Mouse (Mus musculus) heart, postnatal 25 days (tissue): ENCODE results near the gene Gm3486. TPM values are rescaled to one million over a fixed set of nuclear protein-coding genes. Genes with fewer than 3 reads are reported as not detected.
"Not testable (repeated sequence)": the region's sequence is repeated elsewhere in the genome, so short reads cannot be mapped to it uniquely, and the experiment has no call there.

Source experiments
- DNase-seq: peaks from one replicate; pipeline ENCODE4 v3.0.0; 2022; ENCODE audit warnings: low spot score
- intact Hi-C: fragments of 180-260 bp; cut with DNase I; formaldehyde crosslinking; loops from one replicate; pipeline ENCODE4 v1.15.1; 2025
- total RNA-seq, 2 experiments: library from RNA; stranded (reverse); gene quantifications; 2 replicates each; pipeline ENCODE4 v1.2.3; 2021

Gene Gm3486
- total RNA-seq, result not detected

DNA sequence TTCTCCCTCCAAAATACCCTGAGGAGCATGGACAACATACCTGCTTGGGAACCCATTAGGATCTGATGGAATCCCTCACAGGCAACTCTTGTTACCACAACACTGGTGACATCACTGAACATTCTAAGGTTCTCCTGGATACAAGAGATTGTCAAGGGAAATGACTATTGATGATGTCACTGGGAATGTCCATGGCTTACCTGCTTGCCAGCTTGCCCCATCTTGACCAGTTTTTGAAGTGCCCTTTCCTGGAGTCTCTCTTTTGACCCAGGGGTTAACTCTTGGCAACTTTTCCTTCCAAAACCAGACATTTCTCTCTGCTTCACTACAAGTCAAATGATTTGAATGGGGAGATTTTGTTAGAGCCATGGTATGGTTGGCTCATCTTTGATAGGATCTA lies at the start of gene Gm3486:
Gene Gm3486, minus strand, starts transcription at position 101 of the 400 bp plus-strand sequence.
- intact Hi-C loops, DNase-seq: not testable (repeated sequence)

DNA sequence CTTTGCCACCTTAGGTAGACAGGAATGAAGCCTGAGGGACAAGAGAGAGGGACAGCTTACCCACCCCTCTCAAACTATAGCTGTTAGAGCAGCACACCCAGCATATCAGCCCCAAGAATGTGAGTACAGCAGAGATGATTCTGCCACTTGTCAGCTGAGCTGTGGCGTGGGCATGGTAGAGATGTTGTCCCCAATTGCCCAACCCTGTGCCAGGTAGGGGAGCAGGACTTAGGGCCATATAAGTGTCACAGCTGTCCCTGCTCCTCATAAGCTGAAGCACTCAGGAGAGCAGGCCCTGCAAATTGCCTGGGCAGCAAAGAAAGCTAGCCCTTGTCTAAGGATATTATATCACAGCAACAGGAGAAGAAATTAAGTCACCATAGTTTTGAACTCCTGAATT lies 35.4 kb upstream of the Gm3486 start:
- DNase-seq, intact Hi-C loops: not testable (repeated sequence)

- DNase-seq, intact Hi-C loops: not testable (repeated sequence)
These were observed 31.4 kb upstream of the Gm3486 start for GRCm38 (mm10) chr14:41520683-41521082.

DNA sequence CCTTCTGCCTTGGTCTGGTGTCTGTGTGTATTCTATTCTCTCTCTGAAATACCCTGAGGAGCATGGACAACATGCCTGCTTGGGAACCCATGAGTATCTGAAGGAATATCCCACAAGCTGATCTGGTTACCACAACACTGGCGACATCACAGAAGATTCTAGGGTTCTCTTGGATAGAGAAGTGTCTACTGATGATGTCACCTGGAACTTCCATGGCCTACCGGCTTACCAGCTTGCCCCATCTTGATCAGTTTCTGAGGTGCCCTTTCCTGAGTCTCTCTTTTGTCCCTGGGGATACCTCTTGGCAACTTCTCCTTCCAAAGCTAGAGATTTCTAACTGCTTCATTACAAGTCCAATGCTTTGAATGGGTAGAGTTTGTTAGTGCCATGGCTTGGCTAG lies 35.9 kb downstream of the Gm3486 start, which contains the start of gene Gm7954:
Gene Gm7954, minus strand, starts transcription at position 101 of the 400 bp plus-strand sequence.
- intact Hi-C loops, DNase-seq: not testable (repeated sequence)

Other genes starting within 250 kb of the Gm3486 start
- not detected for gene Gm2832, start 210.7 kb downstream of the Gm3486 start, total RNA-seq
- not detected for gene Gm5798, start 140.9 kb downstream of the Gm3486 start, total RNA-seq
- gene Gm7945, start 103.1 kb downstream of the Gm3486 start, total RNA-seq, result not detected
- not detected for gene Gm6482, start 81.2 kb downstream of the Gm3486 start, total RNA-seq
- not detected for gene Gm7954, start 36.0 kb downstream of the Gm3486 start, total RNA-seq
- gene Gm7970, start 66.1 kb upstream of the Gm3486 start, total RNA-seq, result not detected
- gene 1700049E17Rik2, start 83.7 kb upstream of the Gm3486 start, total RNA-seq, result not detected
- gene Gm3072, start 135.1 kb upstream of the Gm3486 start, total RNA-seq, result not detected
- gene Gm3676, start 157.0 kb upstream of the Gm3486 start, total RNA-seq, result not detected
- not detected for gene Gm8068, start 212.4 kb upstream of the Gm3486 start, total RNA-seq